Mouse (Mus musculus) yolk sac, embryonic 10.5 days (tissue): ENCODE measurements around the gene Serpinb13.
"Not testable (repeated sequence)": the region's sequence is repeated elsewhere in the genome, so short reads cannot be mapped to it uniquely, and the experiment has no call there.

Source experiments
- DNase-seq: peaks from one replicate; pipeline ENCODE4 v3.0.0-alpha.2; 2017; ENCODE audit warnings: low spot score

The Serpinb13 gene

GRCm38 (mm10) chr1:106980684-106981083, at the start of gene Serpinb13:
TSS of gene Serpinb13 (plus strand) at chr1:106980984.
- DNase-seq, result no peak

- no peak for DNase-seq
These were observed 48.8 kb upstream of the Serpinb13 start for GRCm38 (mm10) chr1:106931954-106932353.

- no peak for DNase-seq
These were observed 47.1 kb upstream of the Serpinb13 start for GRCm38 (mm10) chr1:106933658-106934057.

- DNase-seq, result no peak
These were observed 46.5 kb upstream of the Serpinb13 start, which contains the start of gene Serpinb12 for GRCm38 (mm10) chr1:106934265-106934664. TSS of gene Serpinb12 (plus strand) at chr1:106934449.

- DNase-seq, result no peak
These were observed 33.6 kb upstream of the Serpinb13 start for GRCm38 (mm10) chr1:106947217-106947616.

- no peak for DNase-seq
These were observed 20.8 kb upstream of the Serpinb13 start for GRCm38 (mm10) chr1:106959981-106960380.

GRCm38 (mm10) chr1:106961023-106961422, 19.8 kb upstream of the Serpinb13 start:
- no peak for DNase-seq

- no peak for DNase-seq
These were observed 2.3 kb downstream of the Serpinb13 start for GRCm38 (mm10) chr1:106983092-106983491.

GRCm38 (mm10) chr1:106983865-106984264, 3.1 kb downstream of the Serpinb13 start:
- no peak for DNase-seq

- DNase-seq, result no peak
These were observed 19.6 kb downstream of the Serpinb13 start for GRCm38 (mm10) chr1:107000424-107000823.

- DNase-seq, result no peak
These were observed 21.0 kb downstream of the Serpinb13 start for GRCm38 (mm10) chr1:107001754-107002153.

GRCm38 (mm10) chr1:107006316-107006715, 25.5 kb downstream of the Serpinb13 start:
- DNase-seq, result no peak

GRCm38 (mm10) chr1:107014530-107014929, 33.7 kb downstream of the Serpinb13 start:
- DNase-seq, result no peak

GRCm38 (mm10) chr1:107015210-107015609, 34.4 kb downstream of the Serpinb13 start:
- no peak for DNase-seq

GRCm38 (mm10) chr1:107025886-107026285, 45.1 kb downstream of the Serpinb13 start:
- no peak for DNase-seq

GRCm38 (mm10) chr1:107034236-107034635, 53.5 kb downstream of the Serpinb13 start:
- not testable (repeated sequence) for DNase-seq
